Mouse (Mus musculus): ENCODE results near the gene Celsr1. TPM values are rescaled to one million over a fixed set of nuclear protein-coding genes. Genes with fewer than 3 reads are reported as not detected.

Gene Celsr1
- polyA plus RNA-seq, 1 experiment from 2014 or later = 0.86 TPM

DNA sequence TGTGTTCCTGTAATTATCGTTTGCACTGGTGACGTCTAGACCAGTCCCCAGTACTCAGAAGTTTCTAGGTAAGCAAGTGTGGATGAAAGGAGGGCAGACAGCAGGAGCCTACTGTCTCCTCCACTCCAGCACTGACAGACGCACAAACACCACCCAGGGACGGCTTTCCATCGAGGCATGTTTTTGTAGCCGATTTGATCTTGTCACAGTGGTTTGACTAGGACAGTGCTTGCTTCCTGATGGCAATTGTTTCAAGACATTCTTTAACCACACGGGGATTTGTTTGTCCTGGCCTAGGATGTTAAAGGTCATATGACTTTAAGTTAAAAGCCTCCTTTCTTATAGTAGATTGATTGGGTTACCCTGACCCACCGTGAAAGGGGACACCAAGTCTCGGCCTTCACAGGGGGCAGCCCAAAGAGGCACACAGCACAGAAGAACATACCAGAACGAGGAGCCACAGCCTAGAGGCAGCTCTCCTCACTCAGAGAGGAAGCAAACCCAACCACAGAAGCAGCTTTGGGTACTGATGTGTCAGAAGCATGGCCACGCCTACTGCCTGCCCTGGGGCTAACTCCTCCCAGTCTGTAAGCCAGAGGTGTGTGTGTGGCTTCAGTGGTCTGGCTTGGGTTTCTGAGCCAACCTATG is 51.7 kb downstream of the Celsr1 start:
- H3K36me3 ChIP-seq = no peaks in the 10 kb centered on the region
- no peak for DNase-seq (ENCODE audit: low spot score)
- WGBS = 44% methylated on average over 11 of the region's 11 CpGs
- H3K4me3 ChIP-seq = no peak overlapping the region
- peaks cover 10% of the 10 kb centered on the region; the same call in 1 of the 2 replicates for H3K27me3 ChIP-seq (ENCODE audit: low read depth, poor library complexity, severe bottlenecking)
- peaks cover 15% of the 10 kb centered on the region for H3K4me1 ChIP-seq
- H3K27ac ChIP-seq = no peak overlapping the region
- H3K9me3 ChIP-seq (replicated peaks) = no peaks in the 10 kb centered on the region

DNA sequence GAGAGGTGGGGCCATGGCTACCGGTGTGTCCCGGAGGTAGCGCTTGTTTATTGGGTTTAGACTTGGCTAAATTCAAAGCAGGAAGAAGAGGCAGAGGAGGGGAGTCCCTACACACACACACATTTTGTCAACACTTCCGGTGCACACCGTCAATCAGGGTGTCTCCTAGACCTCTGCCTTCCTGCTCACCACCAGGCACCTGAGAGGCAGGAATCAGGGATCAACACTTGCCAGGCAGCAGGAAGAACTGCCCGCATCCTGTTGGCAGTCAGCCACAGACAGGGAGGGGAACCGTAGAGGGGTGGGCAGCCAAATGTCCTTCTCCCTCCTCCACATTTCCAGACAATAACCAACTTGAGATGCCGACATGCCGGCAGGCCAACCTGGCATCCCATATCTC is 56.5 kb downstream of the Celsr1 start:
- H3K27me3 ChIP-seq (ENCODE audit: low read depth, poor library complexity, severe bottlenecking) = no peaks in the 10 kb centered on the region
- no peak overlapping the region for H3K4me3 ChIP-seq
- peaks cover 29% of the 10 kb centered on the region for H3K4me1 ChIP-seq
- no peaks in the 10 kb centered on the region for H3K36me3 ChIP-seq
- WGBS = 87% methylated on average over 9 of the region's 9 CpGs
- H3K9me3 ChIP-seq (replicated peaks) = no peaks in the 10 kb centered on the region
- DNase-seq (ENCODE audit: low spot score) = no peak
- no peak overlapping the region for H3K27ac ChIP-seq

DNA sequence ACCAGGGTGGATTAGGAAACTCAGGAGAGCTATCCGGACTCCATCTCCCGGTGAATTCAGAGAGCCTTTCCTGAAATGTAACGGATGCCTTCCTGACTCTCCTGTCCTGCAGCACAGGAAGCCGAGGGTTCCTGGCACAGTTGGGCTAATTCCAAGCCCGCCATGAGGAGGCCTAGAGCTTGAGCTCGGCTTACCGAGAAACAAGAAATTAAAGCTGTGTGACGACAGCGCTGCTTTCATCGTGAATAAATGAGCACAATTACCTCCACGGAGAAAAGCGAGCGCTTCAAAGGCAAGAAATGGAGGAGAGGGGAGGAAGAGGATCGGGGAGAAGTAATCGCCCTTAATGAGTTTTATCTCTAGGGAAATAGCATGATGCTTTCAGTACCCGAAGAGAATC is 57.8 kb downstream of the Celsr1 start:
- Histone ChIP-seq H3K27me3 (ENCODE audit: low read depth, poor library complexity, severe bottlenecking) (no peaks in the 10 kb centered on the region), H3K4me3 (no peak overlapping the region), H3K9me3 (replicated peaks) (no peaks in the 10 kb centered on the region), H3K4me1 (peaks cover 31% of the 10 kb centered on the region), H3K27ac (no peak overlapping the region), H3K36me3 (no peaks in the 10 kb centered on the region)
- WGBS = 50% methylated on average over 16 of the region's 16 CpGs
- DNase-seq (ENCODE audit: low spot score) = no peak

DNA sequence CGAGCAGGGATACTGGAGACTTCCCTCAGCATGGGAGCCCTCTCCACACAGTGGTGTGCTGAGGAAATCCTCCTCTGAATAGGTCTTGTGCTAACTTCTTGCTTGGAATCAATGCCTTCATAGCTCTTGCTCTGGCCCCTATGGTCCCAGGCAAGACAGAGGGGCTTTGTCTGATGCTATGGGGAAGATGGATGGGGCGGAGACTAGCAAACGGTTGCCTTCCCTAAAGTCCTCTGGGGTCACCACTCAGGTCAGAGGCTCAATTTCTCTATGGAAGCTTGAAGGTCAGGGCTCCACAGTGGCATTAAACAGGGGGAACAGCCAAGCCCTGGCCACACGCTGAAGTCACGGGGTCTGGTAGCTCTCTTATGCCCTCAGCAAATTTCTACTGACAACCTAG is 62.0 kb downstream of the Celsr1 start:
- peak overlapping the region; percentile 23; the same call in 1 of the 2 replicates for H3K27ac ChIP-seq
- H3K4me1 ChIP-seq = peaks cover 35% of the 10 kb centered on the region
- H3K36me3 ChIP-seq = no peaks in the 10 kb centered on the region
- H3K27me3 ChIP-seq (ENCODE audit: low read depth, poor library complexity, severe bottlenecking) = no peaks in the 10 kb centered on the region
- no peak overlapping the region for H3K4me3 ChIP-seq
- H3K9me3 ChIP-seq (replicated peaks) = no peaks in the 10 kb centered on the region
- WGBS = 55% methylated on average over 5 of the region's 5 CpGs
- no peak for DNase-seq (ENCODE audit: low spot score)

DNA sequence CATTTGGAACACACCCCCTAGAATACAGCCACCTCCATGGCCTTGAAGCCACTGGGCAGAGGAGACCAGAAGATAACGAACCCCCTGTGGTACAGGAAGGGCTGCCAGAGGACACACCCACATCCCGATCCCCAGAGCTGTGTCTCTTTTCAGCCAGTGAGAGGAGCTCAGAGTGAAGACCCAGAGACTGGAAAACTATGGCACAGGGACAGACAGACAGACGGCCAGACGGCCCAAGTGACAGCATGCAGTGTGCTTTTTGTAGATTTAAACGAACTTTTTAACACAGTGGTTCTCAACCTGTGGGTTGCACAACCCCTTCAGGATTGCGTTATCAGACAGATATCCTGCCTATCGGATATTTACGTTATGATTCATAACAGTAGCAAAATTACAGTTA is 63.1 kb downstream of the Celsr1 start:
- no peaks in the 10 kb centered on the region for H3K27me3 ChIP-seq (ENCODE audit: low read depth, poor library complexity, severe bottlenecking)
- H3K4me1 ChIP-seq = peaks cover 29% of the 10 kb centered on the region
- no peaks in the 10 kb centered on the region for H3K36me3 ChIP-seq
- no peak overlapping the region for H3K27ac ChIP-seq
- WGBS = 72% methylated on average over 8 of the region's 8 CpGs
- no peaks in the 10 kb centered on the region for H3K9me3 ChIP-seq (replicated peaks)
- DNase-seq (ENCODE audit: low spot score) = no peak
- H3K4me3 ChIP-seq = no peak overlapping the region

DNA sequence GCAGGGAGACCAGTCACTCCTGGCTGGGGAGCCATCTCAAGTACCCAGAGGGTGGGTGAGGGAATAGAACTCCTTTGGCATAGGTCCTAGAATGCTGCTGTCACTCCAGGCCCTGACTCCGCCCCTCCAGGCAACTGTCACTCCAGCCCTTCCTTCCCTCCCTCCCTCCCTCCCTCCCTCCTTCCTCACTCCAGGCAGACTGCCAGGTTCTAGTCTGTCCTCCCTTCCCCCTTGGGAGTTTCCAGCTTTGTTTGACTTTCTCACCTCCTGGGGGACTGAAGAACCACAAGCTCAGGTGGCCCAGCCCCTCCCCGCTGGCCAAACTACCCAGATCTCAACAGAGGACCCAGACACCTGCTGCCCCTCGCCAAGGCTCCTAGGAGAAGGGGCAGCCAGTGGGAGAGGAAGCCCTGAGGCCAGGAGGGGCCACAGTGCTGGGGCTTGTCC is 63.8 kb downstream of the Celsr1 start:
- H3K4me1 ChIP-seq = peaks cover 25% of the 10 kb centered on the region
- DNase-seq (ENCODE audit: low spot score) = no peak
- H3K36me3 ChIP-seq = no peaks in the 10 kb centered on the region
- H3K9me3 ChIP-seq (replicated peaks) = no peaks in the 10 kb centered on the region
- 49% methylated on average over 3 of the region's 3 CpGs for whole genome bisulfite sequencing
- H3K4me3 ChIP-seq = no peak overlapping the region
- no peak overlapping the region; the same call in 1 of the 2 replicates for H3K27ac ChIP-seq
- no peaks in the 10 kb centered on the region for H3K27me3 ChIP-seq (ENCODE audit: low read depth, poor library complexity, severe bottlenecking)

DNA sequence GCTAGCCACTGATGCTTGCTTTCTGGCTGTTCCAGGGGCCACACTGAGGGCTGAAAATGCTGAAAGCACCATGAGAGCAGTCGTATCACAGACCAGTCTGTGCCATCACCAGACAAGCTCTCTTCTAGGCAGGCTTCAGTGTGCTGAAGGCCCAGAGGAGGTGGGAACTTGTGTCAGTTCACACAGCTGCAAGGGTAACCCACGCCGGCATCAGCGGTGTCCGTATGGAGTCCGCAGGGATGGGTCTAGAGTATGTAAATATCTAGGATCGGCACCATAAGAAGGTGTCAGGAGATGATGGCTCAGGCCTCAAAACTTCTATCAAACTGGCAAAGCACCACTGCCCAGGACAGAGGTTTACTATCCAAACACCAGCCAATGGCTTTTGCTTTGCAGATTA is 64.3 kb downstream of the Celsr1 start:
- H3K36me3 ChIP-seq = no peaks in the 10 kb centered on the region
- no peak overlapping the region for H3K27ac ChIP-seq
- peaks cover 21% of the 10 kb centered on the region for H3K4me1 ChIP-seq
- H3K27me3 ChIP-seq (ENCODE audit: low read depth, poor library complexity, severe bottlenecking) = no peaks in the 10 kb centered on the region
- DNase-seq (ENCODE audit: low spot score) = no peak
- H3K4me3 ChIP-seq = no peak overlapping the region
- WGBS = 89% methylated on average over 7 of the region's 7 CpGs
- H3K9me3 ChIP-seq (replicated peaks) = no peaks in the 10 kb centered on the region

DNA sequence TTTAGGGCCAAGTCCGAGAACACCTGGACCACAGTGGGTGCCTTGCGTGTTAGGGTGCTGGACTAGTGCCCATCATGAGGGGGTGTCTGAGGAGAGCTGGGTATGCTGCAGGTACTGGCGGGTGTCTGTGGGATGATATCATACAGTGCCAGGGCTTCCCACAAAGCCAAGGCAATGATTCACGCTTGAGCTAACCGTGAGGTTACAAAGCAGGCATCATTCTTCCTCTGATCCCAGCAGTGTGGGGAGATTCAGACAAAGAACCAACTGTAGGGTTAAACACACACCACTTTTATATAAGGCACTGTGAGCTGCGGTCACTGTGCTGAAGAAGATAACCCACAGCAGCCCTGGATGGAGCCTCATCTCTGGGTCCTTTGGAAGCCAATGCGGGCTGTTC is 67.5 kb downstream of the Celsr1 start:
- no peak for DNase-seq (ENCODE audit: low spot score)
- Histone ChIP-seq H3K27ac (no peak overlapping the region), H3K9me3 (replicated peaks) (no peaks in the 10 kb centered on the region), H3K4me3 (no peak overlapping the region), H3K36me3 (no peaks in the 10 kb centered on the region), H3K27me3 (ENCODE audit: low read depth, poor library complexity, severe bottlenecking) (no peaks in the 10 kb centered on the region), H3K4me1 (peaks cover 4% of the 10 kb centered on the region; the same call in 1 of the 2 replicates)
- 94% methylated on average over 7 of the region's 7 CpGs for WGBS

DNA sequence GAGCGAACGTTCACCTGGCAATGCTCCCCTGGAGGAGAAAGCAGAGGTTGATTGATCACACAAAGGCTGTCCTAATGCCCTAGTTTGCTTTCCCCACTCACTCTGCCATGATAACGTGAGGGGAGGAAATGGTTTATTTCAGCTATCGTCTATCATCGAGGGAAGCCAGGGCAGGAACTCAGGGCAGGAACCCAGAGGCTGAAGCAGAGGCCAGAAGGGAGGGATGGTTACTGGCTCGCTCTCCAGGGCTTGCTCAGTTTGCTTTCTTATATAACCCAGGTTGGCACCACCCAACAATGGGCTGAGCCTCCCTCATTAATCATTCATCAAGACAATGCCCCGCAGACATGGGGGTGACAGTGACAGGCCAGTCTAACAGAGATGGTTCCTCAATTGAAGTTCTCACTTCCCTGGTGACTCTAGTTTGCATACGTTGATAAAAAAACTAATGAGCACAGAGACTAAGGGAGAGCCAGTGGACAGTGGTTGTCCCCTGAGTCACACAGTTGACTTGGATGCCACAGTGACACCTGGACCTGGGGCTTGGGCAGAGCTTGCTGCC is 70.2 kb downstream of the Celsr1 start:
- no peak for DNase-seq (ENCODE audit: low spot score)
- no peak overlapping the region for H3K4me3 ChIP-seq
- H3K9me3 ChIP-seq (replicated peaks) = no peaks in the 10 kb centered on the region
- no peaks in the 10 kb centered on the region for H3K27me3 ChIP-seq (ENCODE audit: low read depth, poor library complexity, severe bottlenecking)
- no peaks in the 10 kb centered on the region for H3K36me3 ChIP-seq
- 84% methylated on average over 8 of the region's 8 CpGs for WGBS
- H3K27ac ChIP-seq = no peak overlapping the region
- no peaks in the 10 kb centered on the region for H3K4me1 ChIP-seq

DNA sequence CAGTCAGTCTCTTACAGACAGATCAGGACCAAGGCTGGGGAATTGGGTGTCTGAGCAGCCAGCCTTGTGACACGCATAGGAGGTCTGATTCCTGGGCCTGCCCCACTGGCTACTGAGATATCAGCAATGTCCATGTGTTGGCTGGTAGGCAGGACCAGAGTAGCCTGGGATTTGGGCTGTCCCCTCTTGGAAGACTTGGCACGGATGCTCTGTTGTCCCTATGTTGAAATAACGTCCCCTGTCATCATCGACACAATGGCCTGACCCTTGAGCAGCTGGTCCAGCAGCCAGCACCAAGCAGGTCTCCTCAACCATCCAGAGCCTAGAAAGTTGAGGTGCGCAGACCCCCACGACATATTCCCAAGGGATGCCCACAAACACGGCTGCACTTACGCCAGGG is 70.9 kb downstream of the Celsr1 start:
- Histone ChIP-seq H3K27ac (no peak overlapping the region), H3K4me3 (no peak overlapping the region), H3K9me3 (replicated peaks) (no peaks in the 10 kb centered on the region), H3K36me3 (no peaks in the 10 kb centered on the region), H3K4me1 (no peaks in the 10 kb centered on the region), H3K27me3 (ENCODE audit: low read depth, poor library complexity, severe bottlenecking) (no peaks in the 10 kb centered on the region)
- DNase-seq (ENCODE audit: low spot score) = no peak
- 88% methylated on average over 8 of the region's 8 CpGs for WGBS

DNA sequence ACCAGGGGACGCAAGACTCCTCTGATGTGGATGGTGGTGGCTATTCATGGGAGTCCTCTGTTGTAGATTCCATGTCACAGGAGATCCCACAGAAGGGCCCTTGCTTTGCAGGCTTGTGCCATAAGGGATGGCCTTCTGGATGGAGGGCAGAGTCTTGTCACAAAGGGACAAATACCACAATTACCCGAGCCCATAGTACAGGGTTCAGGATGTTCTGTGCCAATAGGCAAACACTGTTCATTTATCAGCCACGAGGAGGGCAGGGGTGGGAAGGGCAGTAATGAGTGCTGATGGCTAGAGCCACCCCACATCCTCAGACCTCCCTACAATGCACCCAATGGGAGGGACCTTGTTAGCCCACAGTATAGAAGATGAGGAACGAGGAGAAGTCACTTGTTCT is 71.9 kb downstream of the Celsr1 start:
- H3K27me3 ChIP-seq (ENCODE audit: low read depth, poor library complexity, severe bottlenecking) = no peaks in the 10 kb centered on the region
- no peaks in the 10 kb centered on the region for H3K9me3 ChIP-seq (replicated peaks)
- no peaks in the 10 kb centered on the region for H3K4me1 ChIP-seq
- H3K4me3 ChIP-seq = no peak overlapping the region
- WGBS = 86% methylated on average over 4 of the region's 4 CpGs
- H3K27ac ChIP-seq = no peak overlapping the region
- no peaks in the 10 kb centered on the region for H3K36me3 ChIP-seq
- DNase-seq (ENCODE audit: low spot score) = no peak

DNA sequence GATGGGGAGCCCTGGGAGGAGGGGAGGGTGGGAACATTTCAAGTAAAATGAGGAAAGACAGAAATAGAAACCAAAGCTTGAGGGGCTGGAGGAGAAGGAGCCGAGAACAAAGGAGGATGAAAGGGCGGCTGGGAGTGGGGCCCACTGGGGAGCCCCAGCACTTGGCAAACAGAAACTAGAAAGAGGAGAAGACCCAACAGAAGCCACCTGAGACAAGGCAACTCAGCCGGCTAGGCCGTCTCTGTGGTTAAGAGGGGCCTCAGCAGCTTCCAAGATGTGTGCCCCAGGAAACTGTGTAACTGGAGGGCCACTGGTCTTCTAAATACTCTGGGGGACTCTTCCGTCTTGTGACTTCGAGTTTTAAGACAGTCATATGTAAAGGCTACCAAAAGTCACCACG is 72.4 kb downstream of the Celsr1 start:
- Histone ChIP-seq H3K27ac (no peak overlapping the region), H3K4me1 (peaks cover 4% of the 10 kb centered on the region), H3K36me3 (no peaks in the 10 kb centered on the region), H3K27me3 (ENCODE audit: low read depth, poor library complexity, severe bottlenecking) (no peaks in the 10 kb centered on the region), H3K4me3 (no peak overlapping the region), H3K9me3 (replicated peaks) (no peaks in the 10 kb centered on the region)
- DNase-seq (ENCODE audit: low spot score) = no peak
- 87% methylated on average over 7 of the region's 7 CpGs for WGBS

DNA sequence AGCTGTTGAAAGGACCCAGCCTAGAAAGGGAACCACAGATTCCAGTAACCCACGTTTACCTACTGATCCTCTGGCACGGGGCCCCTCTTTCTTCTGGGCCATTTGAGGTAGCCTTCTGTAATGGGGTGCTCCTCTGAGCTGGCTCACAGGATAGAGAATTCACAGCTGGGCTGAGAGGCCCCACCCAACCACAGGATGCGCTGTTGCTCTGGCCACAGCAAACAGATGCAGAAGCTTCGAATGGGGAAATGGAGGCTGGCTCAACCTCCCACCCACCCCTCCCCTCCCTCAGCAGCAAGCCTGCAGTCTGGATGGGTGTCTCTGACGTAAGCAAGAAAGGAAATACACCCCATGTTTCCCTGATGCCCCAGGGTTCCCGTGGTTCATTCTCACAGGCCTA is 77.4 kb downstream of the Celsr1 start:
- WGBS = 76% methylated on average over 6 of the region's 6 CpGs
- Histone ChIP-seq H3K27me3 (ENCODE audit: low read depth, poor library complexity, severe bottlenecking) (no peaks in the 10 kb centered on the region), H3K9me3 (replicated peaks) (no peaks in the 10 kb centered on the region), H3K27ac (no peak overlapping the region), H3K36me3 (no peaks in the 10 kb centered on the region), H3K4me1 (peaks cover 19% of the 10 kb centered on the region), H3K4me3 (no peak overlapping the region)
- DNase-seq (ENCODE audit: low spot score) = no peak

DNA sequence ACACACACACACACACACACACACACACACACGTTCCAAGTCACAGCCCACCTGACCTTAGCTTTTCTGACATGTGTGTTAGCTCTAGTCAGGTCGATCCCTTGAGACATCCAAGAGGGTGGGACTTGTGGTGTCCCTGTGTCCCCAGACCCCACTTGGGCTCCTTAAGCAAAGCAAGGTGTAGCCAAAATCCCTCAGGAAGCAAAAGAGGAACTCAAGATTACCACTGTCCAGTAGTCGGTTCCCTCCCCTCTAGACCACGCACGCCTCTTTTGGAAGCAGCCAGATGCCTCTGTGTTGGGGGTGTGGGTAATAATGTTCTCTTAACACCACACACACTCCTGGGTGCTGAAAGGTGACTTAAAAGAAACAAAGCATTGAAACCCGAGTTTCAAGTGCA is 80.1 kb downstream of the Celsr1 start:
- 89% methylated on average over 6 of the region's 6 CpGs for WGBS
- no peaks in the 10 kb centered on the region for H3K36me3 ChIP-seq
- H3K4me3 ChIP-seq = no peak overlapping the region
- H3K27ac ChIP-seq = no peak overlapping the region
- no peaks in the 10 kb centered on the region for H3K9me3 ChIP-seq (replicated peaks)
- no peaks in the 10 kb centered on the region for H3K27me3 ChIP-seq (ENCODE audit: low read depth, poor library complexity, severe bottlenecking)
- DNase-seq (ENCODE audit: low spot score) = no peak
- H3K4me1 ChIP-seq = peaks cover 22% of the 10 kb centered on the region

Measured in limb, embryonic 10.5 days (tissue).